Mouse (Mus musculus): ENCODE results near the gene Dcaf4. TPM values are rescaled to one million over a fixed set of nuclear protein-coding genes. Genes with fewer than 3 reads are reported as not detected.

Gene Dcaf4
- total and polyA plus RNA-seq, 2 experiments, result 3.0 to 5.4 TPM

GRCm38 (mm10) chr12:83582747-83583146 lies 62.5 kb downstream of the Dcaf4 start:
- peaks cover 33% of the 10 kb centered on the region; the same call in 1 of the 2 replicates for H3K79me2 ChIP-seq (ENCODE audit: control insufficient read depth, insufficient read depth, low read length)
- H3K27me3 ChIP-seq (ENCODE audit: control insufficient read depth, insufficient read depth, low read length), result no peaks in the 10 kb centered on the region
- no peak overlapping the region; the same call in 1 of the 2 replicates for H3K27ac ChIP-seq (replicated peaks; ENCODE audit: insufficient read depth, low read depth, low read length)
- no peak for DNase-seq (ENCODE audit: extremely low read depth, low read depth, low spot score)
- no peak for TF ChIP-seq POLR2A (IDR thresholded peaks at IDR 0.05; ENCODE audit: extremely low read depth, insufficient read depth, low read length)
- TF ChIP-seq CTCF (IDR thresholded peaks at IDR 0.05; ENCODE audit: low read depth, low read length), result no peak
- 95% methylated on average over 4 of the region's 4 CpGs for WGBS
- peaks cover 44% of the 10 kb centered on the region for H3K4me1 ChIP-seq (ENCODE audit: control insufficient read depth, insufficient read depth, low read length)
- no peak overlapping the region for H3K4me3 ChIP-seq (ENCODE audit: insufficient read depth, low read depth, low read length)
- H3K36me3 ChIP-seq (ENCODE audit: control insufficient read depth, insufficient read depth, low read length), result peaks cover 32% of the 10 kb centered on the region
- no peak overlapping the region for H3K9ac ChIP-seq (ENCODE audit: low read depth, low read length)

GRCm38 (mm10) chr12:83586628-83587027 lies 66.4 kb downstream of the Dcaf4 start:
- Histone ChIP-seq H3K4me1 (ENCODE audit: control insufficient read depth, insufficient read depth, low read length) (peaks cover 32% of the 10 kb centered on the region), H3K79me2 (ENCODE audit: control insufficient read depth, insufficient read depth, low read length) (peaks cover 51% of the 10 kb centered on the region), H3K4me3 (ENCODE audit: insufficient read depth, low read depth, low read length) (no peak overlapping the region), H3K27me3 (ENCODE audit: control insufficient read depth, insufficient read depth, low read length) (no peaks in the 10 kb centered on the region), H3K9ac (ENCODE audit: low read depth, low read length) (no peak overlapping the region), H3K36me3 (ENCODE audit: control insufficient read depth, insufficient read depth, low read length) (peaks cover 52% of the 10 kb centered on the region), H3K27ac (replicated peaks; ENCODE audit: insufficient read depth, low read depth, low read length) (no peak overlapping the region)
- no peak for TF ChIP-seq CTCF (IDR thresholded peaks at IDR 0.05; ENCODE audit: low read depth, low read length)
- TF ChIP-seq POLR2A (IDR thresholded peaks at IDR 0.05; ENCODE audit: extremely low read depth, insufficient read depth, low read length), result no peak
- WGBS, result 87% methylated on average over 5 of the region's 5 CpGs
- DNase-seq (ENCODE audit: extremely low read depth, low read depth, low spot score), result no peak

Other genes starting within 250 kb of the Dcaf4 start
- 1.5 and 1.6 TPM in 2 replicates for gene Dpf3, start 32.8 kb upstream of the Dcaf4 start, total RNA-seq (2014; rRNA removed)
- gene Dpf3, start 32.8 kb upstream of the Dcaf4 start, polyA plus RNA-seq (2012; rRNA removed), result 2.4 and 2.7 TPM in 2 replicates
- gene Zfyve1, start 76.8 kb downstream of the Dcaf4 start, total RNA-seq (2014; rRNA removed), result 52.0 and 57.7 TPM in 2 replicates
- 37.9 and 40.9 TPM in 2 replicates for gene Zfyve1, start 76.8 kb downstream of the Dcaf4 start, polyA plus RNA-seq (2012; rRNA removed)
- 69.1 and 78.1 TPM in 2 replicates for gene Rbm25, start 110.8 kb downstream of the Dcaf4 start, total RNA-seq (2014; rRNA removed)
- gene Rbm25, start 110.8 kb downstream of the Dcaf4 start, polyA plus RNA-seq (2012; rRNA removed), result 10.7 and 16.9 TPM in 2 replicates
- 17.0 and 17.3 TPM in 2 replicates for gene Psen1, start 167.7 kb downstream of the Dcaf4 start, total RNA-seq (2014; rRNA removed)
- gene Psen1, start 167.7 kb downstream of the Dcaf4 start, polyA plus RNA-seq (2012; rRNA removed), result 11.4 and 12.2 TPM in 2 replicates
- 1.3 and 1.9 TPM in 2 replicates for gene Papln, start 243.2 kb downstream of the Dcaf4 start, total RNA-seq (2014; rRNA removed)
- 2.5 and 3.1 TPM in 2 replicates for gene Papln, start 243.2 kb downstream of the Dcaf4 start, polyA plus RNA-seq (2012; rRNA removed)

All from liver, adult 2 months (tissue).